Mouse (Mus musculus): ENCODE data around the gene 1700029I15Rik. TPM values are rescaled to one million over a fixed set of nuclear protein-coding genes. Genes with fewer than 3 reads are reported as not detected.

Gene 1700029I15Rik
- polyA plus RNA-seq, 1 experiment from 2014 or later, result 1.9 TPM

DNA sequence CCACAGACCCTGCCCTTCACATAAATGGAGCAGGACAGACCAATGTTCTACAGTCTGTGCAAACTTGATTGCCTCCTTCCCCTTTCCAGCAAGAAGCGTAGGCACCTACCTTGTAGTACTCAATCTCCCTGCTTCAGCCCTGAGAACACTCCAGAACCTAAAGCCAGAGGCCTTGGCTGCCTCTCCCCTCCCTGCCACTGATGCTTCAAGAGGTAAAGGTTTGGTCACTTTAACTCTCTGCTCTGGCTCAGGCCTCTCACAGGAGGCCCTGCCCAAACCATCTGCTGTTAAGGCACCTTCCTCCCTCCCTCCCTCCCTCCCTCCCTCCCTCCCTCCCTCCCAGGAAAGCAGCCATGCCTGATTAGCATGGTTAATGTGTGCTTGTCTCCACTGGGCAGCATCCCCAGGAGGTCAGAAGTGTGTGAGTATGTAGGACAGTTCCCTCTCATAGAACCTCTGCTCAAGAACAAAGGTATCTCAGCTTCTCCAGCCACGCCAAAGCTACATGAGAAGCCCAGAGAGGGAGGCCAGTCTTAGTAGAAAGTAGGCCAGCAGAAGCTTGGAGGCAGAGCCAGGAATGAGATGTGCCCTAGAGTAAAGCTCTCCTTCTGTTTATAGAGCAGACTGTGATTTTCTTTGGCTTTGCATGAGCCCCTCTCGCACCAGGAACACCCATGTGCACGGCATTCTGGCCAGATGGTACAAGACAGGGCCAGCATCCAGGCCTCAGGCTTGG is 20.4 kb downstream of the 1700029I15Rik start:
- TF ChIP-seq CTCF (IDR thresholded peaks at IDR 0.05; ENCODE audit: low read depth) (no peak), EP300 (IDR thresholded peaks at IDR 0.05; ENCODE audit: low read depth) (no peak)
- ATAC-seq (peak; percentile 38), DNase-seq (no peak)
- Histone ChIP-seq H3K27ac (ENCODE audit: low read depth) (no peak overlapping the region), H3K9me3 (ENCODE audit: low read length) (no peaks in the 10 kb centered on the region), H3K4me2 (ENCODE audit: low read depth, low read length) (no peak overlapping the region), H3K27me3 (ENCODE audit: insufficient read depth, low read length) (peaks cover 8% of the 10 kb centered on the region), H3K36me3 (replicated peaks; ENCODE audit: insufficient read depth, low read length) (peaks cover 20% of the 10 kb centered on the region), H3K9ac (replicated peaks) (no peak overlapping the region), H3K4me1 (ENCODE audit: insufficient read depth) (no peaks in the 10 kb centered on the region), H3K4me3 (ENCODE audit: low read depth, low read length) (no peak overlapping the region)
- WGBS (ENCODE audit: insufficient replicate concordance), result 78% methylated on average over 4 of the region's 4 CpGs

- H3K9me3 ChIP-seq (ENCODE audit: low read length), result no peaks in the 10 kb centered on the region
- WGBS (ENCODE audit: insufficient replicate concordance), result 88% methylated on average over 5 of the region's 5 CpGs
- ATAC-seq (no peak), DNase-seq (no peak)
- H3K9ac ChIP-seq (replicated peaks), result no peak overlapping the region
- no peaks in the 10 kb centered on the region for H3K4me1 ChIP-seq (ENCODE audit: insufficient read depth)
- H3K36me3 ChIP-seq (replicated peaks; ENCODE audit: insufficient read depth, low read length), result peaks cover 30% of the 10 kb centered on the region
- H3K27ac ChIP-seq (ENCODE audit: low read depth), result no peak overlapping the region
- H3K4me3 ChIP-seq (ENCODE audit: low read depth, low read length), result no peak overlapping the region
- H3K27me3 ChIP-seq (ENCODE audit: insufficient read depth, low read length), result peaks cover 8% of the 10 kb centered on the region
- no peak overlapping the region for H3K4me2 ChIP-seq (ENCODE audit: low read depth, low read length)
- no peak for TF ChIP-seq EP300 (IDR thresholded peaks at IDR 0.05; ENCODE audit: low read depth)
- TF ChIP-seq CTCF (IDR thresholded peaks at IDR 0.05; ENCODE audit: low read depth), result no peak
Measured at GRCm38 (mm10) chr2:92403776-92404319, 21.5 kb downstream of the 1700029I15Rik start.

DNA sequence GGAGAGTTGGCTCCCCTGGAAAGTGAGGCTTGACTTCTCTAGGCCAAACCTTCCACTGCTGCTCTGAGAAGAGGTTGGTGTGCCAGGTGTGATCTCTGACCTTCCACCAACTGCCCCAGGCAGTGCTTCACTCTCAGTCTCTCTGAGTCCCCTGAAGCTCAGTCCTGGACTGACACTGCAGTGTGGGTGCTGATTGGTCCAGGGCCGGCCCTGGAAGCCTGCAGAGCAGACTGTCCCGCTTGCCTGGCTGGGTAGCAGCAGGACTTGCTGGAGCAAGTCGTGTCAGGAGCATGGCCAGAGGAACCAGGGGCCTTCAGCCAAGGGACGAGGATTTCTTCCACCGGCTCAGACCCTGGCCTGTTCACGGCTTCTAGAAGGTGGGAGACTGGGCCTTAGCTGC is 22.4 kb downstream of the 1700029I15Rik start:
- DNase-seq, result no peak
- H3K4me2 ChIP-seq (ENCODE audit: low read depth, low read length), result no peak overlapping the region
- WGBS (ENCODE audit: insufficient replicate concordance), result 78% methylated on average over 6 of the region's 6 CpGs
- peaks cover 8% of the 10 kb centered on the region for H3K27me3 ChIP-seq (ENCODE audit: insufficient read depth, low read length)
- H3K36me3 ChIP-seq (replicated peaks; ENCODE audit: insufficient read depth, low read length), result peaks cover 39% of the 10 kb centered on the region
- no peaks in the 10 kb centered on the region for H3K4me1 ChIP-seq (ENCODE audit: insufficient read depth)
- no peak overlapping the region for H3K27ac ChIP-seq (ENCODE audit: low read depth)
- no peak overlapping the region for H3K9ac ChIP-seq (replicated peaks)
- H3K9me3 ChIP-seq (ENCODE audit: low read length), result no peaks in the 10 kb centered on the region
- H3K4me3 ChIP-seq (ENCODE audit: low read depth, low read length), result no peak overlapping the region
- ATAC-seq, result no peak
- TF ChIP-seq CTCF (IDR thresholded peaks at IDR 0.05; ENCODE audit: low read depth) (no peak), EP300 (IDR thresholded peaks at IDR 0.05; ENCODE audit: low read depth) (no peak)

DNA sequence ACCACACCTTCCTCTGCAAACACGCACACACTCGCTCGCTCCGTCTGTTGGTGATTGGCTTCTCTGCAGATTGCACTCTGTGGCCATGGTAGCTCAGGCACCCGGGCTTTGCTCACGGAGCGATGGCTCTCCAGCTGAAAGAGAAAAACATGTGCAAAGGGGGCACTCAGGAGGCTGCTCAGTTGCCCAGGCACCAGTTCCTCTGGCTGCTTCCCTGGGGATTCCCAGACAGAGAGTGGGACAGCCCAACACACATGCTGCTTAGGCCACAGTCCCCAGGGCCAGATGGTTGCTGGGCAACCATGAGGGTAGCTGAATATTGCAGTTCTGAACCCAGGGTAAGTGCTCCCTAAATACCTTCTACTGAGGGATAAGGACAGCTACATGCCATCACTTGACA is 23.3 kb downstream of the 1700029I15Rik start:
- H3K27me3 ChIP-seq (ENCODE audit: insufficient read depth, low read length), result peaks cover 2% of the 10 kb centered on the region
- no peak overlapping the region for H3K4me3 ChIP-seq (ENCODE audit: low read depth, low read length)
- no peak for ATAC-seq
- 95% methylated on average over 7 of the region's 7 CpGs for WGBS (ENCODE audit: insufficient replicate concordance)
- H3K9ac ChIP-seq (replicated peaks), result no peak overlapping the region
- H3K9me3 ChIP-seq (ENCODE audit: low read length), result no peaks in the 10 kb centered on the region
- TF ChIP-seq CTCF (IDR thresholded peaks at IDR 0.05; ENCODE audit: low read depth) (no peak), EP300 (IDR thresholded peaks at IDR 0.05; ENCODE audit: low read depth) (no peak)
- no peak for DNase-seq
- H3K36me3 ChIP-seq (replicated peaks; ENCODE audit: insufficient read depth, low read length), result peaks cover 49% of the 10 kb centered on the region
- H3K4me1 ChIP-seq (ENCODE audit: insufficient read depth), result no peaks in the 10 kb centered on the region
- H3K4me2 ChIP-seq (ENCODE audit: low read depth, low read length), result no peak overlapping the region
- H3K27ac ChIP-seq (ENCODE audit: low read depth), result no peak overlapping the region

GRCm38 (mm10) chr2:92408309-92409045 is 26.1 kb downstream of the 1700029I15Rik start:
- no peaks in the 10 kb centered on the region for H3K27me3 ChIP-seq (ENCODE audit: insufficient read depth, low read length)
- H3K27ac ChIP-seq (ENCODE audit: low read depth), result no peak overlapping the region
- no peaks in the 10 kb centered on the region for H3K4me1 ChIP-seq (ENCODE audit: insufficient read depth)
- 85% methylated on average over 18 of the region's 18 CpGs for WGBS (ENCODE audit: insufficient replicate concordance)
- H3K9me3 ChIP-seq (ENCODE audit: low read length), result no peaks in the 10 kb centered on the region
- DNase-seq, result no peak
- H3K9ac ChIP-seq (replicated peaks), result no peak overlapping the region
- TF ChIP-seq EP300 (IDR thresholded peaks at IDR 0.05; ENCODE audit: low read depth) (no peak), CTCF (IDR thresholded peaks at IDR 0.05; ENCODE audit: low read depth) (no peak)
- H3K4me3 ChIP-seq (ENCODE audit: low read depth, low read length), result no peak overlapping the region
- no peak overlapping the region for H3K4me2 ChIP-seq (ENCODE audit: low read depth, low read length)
- peaks cover 72% of the 10 kb centered on the region for H3K36me3 ChIP-seq (replicated peaks; ENCODE audit: insufficient read depth, low read length)
- no peak for ATAC-seq

GRCm38 (mm10) chr2:92411705-92412104 is 29.4 kb downstream of the 1700029I15Rik start:
- Histone ChIP-seq H3K36me3 (replicated peaks; ENCODE audit: insufficient read depth, low read length) (peaks cover 82% of the 10 kb centered on the region), H3K4me1 (ENCODE audit: insufficient read depth) (no peaks in the 10 kb centered on the region), H3K27ac (ENCODE audit: low read depth) (no peak overlapping the region), H3K27me3 (ENCODE audit: insufficient read depth, low read length) (no peaks in the 10 kb centered on the region), H3K9me3 (ENCODE audit: low read length) (no peaks in the 10 kb centered on the region), H3K9ac (replicated peaks) (no peak overlapping the region), H3K4me3 (ENCODE audit: low read depth, low read length) (no peak overlapping the region), H3K4me2 (ENCODE audit: low read depth, low read length) (no peak overlapping the region)
- TF ChIP-seq CTCF (IDR thresholded peaks at IDR 0.05; ENCODE audit: low read depth) (no peak), EP300 (IDR thresholded peaks at IDR 0.05; ENCODE audit: low read depth) (no peak)
- 86% methylated on average over 10 of the region's 10 CpGs for WGBS (ENCODE audit: insufficient replicate concordance)
- DNase-seq (peak; percentile 29), ATAC-seq (0 out of 2 replicates have a peak, but pooled peaks have one; percentile 5)

Measured in liver, postnatal 0 days (tissue).